Mouse (Mus musculus): ENCODE measurements around the gene Itsn2.
A peak's percentile ranks its signal among the peaks of the same experiment; 100 is the strongest.
"Not testable (repeated sequence)": the region's sequence is repeated elsewhere in the genome, so short reads cannot be mapped to it uniquely, and the experiment has no call there.

Gene Itsn2

DNA sequence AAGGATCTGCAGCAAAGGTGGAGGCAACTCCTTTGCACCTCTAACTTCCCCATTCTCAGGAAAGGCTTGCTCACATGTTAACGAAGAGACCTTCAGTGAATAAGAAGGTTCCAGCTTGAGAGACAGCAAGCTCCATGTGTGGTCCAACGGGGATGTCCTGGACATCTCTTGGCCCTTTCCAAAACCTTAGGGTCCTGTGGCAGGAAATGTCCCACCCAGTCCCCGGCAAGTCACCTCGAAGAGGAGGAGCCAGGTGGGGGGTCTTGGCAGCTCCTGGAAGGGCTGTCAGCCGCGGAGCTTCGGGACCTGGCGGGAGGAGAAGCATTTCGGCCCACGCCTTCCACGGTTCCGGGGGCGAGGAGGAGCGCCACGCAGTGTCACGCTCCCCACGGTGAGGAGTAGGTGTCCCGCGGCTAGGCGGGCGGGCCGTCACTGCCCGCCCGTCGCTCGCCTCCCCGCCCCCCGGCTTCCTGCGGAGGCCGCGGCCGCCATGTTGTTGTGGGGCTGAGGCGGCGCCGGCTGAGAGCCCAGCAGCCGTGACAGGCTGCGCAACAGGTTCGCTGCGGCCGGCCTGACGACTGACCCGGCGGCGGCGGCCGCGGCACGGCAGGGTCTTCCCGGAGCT, at the start of gene Itsn2, which contains the start of gene Gm3625:
Itsn2 (plus strand) TSS at position 98 of the 625 bp plus-strand sequence.
Gm3625 (minus strand) TSS at position 387 of the 625 bp plus-strand sequence.
- peak; percentile 87 for DNase-seq

DNA sequence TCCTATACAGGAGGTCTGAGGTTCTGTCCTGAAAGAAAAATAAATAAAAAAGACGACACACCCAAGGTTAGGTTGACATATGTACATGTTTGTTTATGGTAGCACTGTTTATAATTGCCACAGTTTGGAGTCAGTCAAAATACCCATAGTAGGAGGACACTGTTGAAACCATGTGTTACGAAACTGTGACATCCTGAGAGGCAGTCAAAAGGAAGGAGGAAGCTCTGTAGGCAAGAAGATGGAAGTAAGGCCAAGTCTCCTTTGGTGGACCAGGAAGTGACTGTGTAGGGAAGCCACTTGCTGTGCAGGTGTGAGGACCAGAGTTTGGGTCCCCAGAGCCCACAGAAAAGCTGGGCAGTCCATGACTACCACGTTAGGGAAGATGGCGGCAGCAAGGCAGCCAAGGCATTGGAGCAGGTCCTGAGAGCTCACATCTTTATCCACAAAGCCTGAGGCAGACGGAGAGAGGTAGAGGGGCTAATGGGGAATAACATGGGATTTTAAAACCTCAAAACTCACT, 48.0 kb upstream of the Itsn2 start:
- no peak for DNase-seq

DNA sequence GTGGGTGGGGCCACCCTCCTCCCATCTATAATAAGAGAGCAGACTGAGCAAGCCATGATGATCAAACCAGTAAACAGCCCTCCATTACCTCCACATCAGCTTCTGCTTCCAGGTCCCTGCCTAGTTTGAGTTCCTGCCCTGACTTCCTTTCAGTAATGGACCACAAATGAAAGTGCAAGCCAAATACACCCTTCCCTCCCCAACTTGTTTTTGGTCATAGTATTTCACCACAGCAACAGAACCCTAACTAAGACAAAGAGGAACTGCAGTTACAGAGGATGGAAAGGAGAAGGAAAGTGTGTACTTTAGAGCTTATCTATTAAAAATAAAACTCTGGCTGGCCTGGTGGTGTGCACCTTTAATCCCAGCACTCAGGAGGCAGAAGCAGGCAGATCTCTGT, 47.0 kb upstream of the Itsn2 start:
- no peak for DNase-seq

DNA sequence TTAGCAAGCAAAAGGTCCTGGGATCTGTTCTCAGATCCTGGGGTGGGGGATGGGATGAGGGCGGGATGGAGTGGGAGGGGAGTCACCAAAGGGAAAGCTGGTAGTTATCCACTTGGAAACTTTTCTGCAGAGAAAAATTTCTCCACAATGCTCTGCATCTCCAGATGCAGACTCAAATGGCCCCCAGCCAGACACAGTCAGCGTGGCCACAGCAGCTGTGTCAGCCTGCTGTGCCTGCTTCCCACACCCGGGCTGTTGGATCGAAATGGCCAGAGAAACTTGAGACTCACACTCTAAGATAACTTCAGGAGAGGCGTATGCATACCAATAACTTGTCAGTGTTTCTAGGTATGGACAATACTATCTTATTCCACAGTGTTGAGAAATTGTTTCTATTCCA, 45.9 kb upstream of the Itsn2 start:
- peak; percentile 83 for DNase-seq

DNA sequence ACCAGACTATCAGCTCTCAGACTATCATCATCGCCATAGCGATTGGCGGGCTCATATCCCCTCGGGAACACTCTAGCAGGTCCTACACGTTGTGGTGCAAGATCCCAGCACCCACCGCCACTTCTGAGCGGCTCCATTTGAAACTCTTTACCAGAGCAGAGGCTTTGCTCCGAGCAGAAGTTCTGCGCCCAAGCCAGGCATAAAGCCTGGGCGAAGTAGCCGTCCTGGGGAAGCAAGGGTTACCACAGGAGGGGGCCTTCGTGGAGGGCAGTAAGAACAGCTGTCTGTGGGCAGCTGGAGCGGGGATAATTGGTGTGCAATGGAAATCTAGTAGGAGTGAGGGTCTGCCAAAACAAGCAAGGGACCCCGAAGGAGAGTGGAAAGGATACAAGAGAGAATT, 44.9 kb upstream of the Itsn2 start:
- DNase-seq = peak; percentile 24

DNA sequence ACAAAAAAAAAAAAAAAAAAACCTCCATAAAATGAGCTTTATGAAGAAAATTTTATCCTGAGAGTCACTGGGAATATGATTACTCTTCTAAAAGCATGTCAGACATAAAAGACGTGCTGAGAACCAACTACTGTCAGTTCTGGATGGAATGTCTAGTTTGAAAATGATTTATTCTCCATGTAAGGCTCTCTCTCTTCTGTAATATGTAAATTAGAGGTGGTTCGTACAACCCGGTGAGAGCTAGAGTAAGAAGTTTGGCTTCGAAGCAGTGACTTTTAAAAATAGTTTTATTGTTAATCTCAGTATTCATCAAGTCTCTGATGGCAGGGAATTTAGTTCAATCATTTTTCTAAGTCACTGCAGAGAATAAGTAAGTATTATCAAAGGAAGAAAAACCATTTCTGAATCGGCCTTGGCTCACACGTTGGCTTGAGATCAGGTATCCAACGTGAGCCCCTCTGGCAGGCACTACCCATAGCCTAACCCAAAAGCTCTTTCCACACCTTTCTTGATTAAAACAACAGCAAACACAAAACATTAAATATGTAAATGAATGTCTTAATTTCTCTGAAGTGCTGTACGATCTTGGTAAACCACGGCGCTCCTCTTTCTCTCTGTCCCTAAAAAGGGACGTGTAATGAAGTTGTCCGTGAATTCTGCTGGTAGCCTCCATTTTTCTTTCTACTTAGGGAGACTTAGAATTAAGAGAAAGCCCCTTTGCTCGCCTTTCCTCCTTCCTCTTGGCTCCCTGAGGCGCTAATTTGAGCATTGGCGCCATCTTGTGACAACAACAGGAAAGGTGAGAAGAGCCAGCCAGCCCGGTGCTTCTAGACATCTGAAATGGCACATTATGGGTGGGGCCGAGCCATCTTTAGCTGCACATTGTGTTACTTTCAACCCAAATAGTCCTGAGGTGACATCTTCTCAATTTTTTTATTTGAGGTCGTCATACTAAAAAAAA, 44.1 kb upstream of the Itsn2 start:
- peak; percentile 86 for DNase-seq

DNA sequence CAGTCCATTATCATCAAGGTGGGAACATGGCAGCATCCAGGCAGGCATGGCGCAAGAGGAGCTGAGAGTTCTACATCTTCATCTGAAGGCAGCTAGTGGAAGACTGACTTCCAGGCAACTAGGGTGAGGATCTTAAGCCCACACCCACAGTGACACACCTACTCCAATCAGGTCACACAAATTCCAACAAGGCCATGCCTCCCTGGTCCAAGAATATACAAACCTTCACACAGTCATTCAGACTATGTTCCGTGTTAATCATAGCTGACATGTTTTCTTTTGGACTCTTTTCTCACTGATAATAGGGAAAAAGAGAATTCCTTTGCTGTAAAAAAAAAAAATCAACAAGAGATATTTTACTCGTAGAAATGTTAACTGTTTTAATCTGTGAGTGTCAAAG, 38.7 kb upstream of the Itsn2 start:
- DNase-seq = not testable (repeated sequence)

DNA sequence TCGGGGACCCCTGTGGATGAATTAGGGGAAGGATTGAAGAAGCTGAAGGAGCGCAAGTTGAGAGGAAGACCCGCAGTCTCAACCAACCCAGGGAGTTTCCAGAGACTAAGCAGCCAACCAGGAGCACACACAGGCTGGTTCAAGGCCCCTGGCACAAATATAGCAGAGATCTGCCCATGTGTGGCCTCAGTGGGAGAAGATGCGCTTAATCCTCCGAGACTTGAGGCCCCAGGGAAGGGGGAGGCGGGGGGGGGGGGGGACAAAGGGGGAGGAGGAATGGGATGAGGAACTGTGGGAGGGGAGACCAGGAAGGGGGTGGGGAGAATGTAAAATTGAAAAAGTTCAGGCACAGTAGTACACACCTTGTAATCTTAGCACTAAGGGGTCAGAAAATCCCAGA, 37.0 kb upstream of the Itsn2 start:
- no peak for DNase-seq

DNA sequence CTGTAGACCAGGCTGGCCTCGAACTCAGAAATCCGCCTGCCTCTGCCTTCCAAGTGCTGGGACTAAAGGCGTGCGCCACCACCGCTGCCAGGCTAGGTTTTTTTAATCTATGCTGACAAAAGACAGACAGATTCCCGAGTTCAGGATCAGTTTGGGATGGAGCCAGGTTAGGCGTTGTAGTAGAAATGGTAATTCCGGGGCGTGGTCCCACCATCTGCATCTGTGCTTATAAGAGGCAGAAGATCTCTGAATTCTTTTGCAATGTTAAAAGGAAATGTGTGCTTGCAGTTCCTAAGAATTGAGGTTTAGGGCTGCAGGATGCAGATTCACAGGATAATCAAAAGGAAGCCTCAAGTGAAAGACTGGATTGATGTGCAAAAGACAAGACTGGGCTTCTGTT, 35.5 kb upstream of the Itsn2 start:
- DNase-seq = no peak

DNA sequence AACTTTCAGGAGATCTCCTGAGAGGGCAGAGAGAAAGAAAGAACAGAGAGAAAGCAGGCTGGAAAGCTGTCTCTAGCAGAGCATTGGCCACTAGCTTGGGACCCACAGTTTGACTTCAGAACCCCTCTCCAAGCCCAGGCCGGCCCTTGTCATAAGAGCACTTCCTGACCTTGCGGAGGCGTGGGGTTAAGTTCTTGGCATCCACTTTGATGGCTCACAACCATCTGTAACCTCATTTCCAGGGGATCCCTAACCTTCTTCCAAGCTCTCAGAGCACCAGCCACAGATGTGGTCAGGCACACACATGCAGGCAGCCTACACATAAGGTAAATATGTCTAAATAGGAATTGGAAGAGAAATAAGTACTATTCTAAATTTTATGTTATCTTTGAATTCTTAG, 35.0 kb upstream of the Itsn2 start:
- peak; percentile 28 for DNase-seq

DNA sequence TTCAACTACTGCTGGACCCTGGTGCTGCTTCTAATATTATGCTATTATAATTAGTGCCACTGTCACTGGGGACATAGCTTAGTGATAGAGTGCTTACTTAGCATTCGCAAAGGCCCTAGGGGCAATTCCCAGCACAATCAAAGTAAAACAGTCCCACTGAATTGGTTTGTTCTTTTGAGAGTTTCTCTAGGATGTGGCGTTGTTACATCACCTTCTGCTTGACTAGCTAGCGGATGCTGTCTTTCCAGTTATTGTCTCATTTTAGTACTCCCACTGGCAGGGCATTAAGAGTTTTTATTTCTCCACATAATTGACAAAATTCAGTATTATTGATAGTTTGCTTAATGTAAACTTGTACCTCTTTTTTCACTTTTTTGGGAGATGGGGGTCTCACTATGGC, 34.4 kb upstream of the Itsn2 start:
- DNase-seq = no peak

DNA sequence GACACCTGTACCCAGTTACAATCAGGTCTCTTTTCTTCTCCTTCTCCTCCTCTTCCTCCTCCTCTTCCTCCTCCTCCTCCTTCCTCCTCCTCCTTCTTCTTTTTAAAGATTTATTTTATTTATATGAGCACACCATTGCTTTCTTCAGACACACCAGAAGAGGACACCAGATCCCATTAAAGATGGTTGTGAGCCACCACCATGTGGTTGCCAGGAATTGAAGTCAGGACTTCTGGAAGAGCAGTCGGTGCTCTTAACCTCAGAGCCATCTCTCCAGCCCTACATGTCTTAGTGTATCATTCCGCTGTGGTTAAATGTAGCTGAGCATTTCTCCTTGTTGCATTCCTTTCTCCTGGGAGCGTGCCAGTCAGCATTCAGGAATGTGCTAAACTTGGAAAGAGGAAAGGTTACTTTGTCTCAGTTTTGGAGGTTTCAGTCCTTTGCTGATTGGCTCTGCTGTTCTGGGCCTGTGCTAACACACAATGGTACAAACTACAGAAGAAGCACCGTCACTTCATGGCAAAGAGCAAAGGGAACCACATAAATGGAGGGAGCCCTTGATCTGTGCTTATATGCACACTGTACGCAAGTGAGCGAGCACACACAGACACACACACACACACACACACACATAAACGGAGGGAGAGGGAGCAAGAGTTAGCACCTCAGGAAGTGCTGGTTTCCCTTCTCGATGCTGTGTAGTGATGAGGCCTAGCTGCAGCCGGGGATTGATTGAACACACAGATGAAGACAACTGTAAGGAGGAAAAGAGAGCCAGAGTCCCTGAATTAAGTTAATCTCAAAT, 33.8 kb upstream of the Itsn2 start:
- peak; percentile 64 for DNase-seq

DNA sequence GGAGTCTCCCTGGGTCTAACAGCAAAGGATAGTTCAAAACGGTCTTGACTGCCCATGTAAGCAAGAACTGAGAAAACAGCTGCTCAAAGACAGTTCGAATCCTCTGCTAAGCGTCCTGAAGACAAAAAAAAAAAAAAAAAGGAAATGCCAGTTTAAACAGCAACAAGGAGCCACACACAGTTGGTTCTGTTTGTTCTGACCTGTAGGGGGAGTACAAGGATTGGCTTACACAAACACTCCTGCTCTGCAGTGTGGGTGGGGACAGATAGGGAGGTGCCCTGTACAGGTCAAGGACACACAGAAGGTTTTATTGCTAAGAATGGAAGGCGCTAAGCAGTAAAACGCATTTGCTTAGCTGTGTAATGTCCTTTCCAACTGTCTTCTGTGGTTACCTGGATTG, 20.6 kb upstream of the Itsn2 start:
- DNase-seq = peak; percentile 49

DNA sequence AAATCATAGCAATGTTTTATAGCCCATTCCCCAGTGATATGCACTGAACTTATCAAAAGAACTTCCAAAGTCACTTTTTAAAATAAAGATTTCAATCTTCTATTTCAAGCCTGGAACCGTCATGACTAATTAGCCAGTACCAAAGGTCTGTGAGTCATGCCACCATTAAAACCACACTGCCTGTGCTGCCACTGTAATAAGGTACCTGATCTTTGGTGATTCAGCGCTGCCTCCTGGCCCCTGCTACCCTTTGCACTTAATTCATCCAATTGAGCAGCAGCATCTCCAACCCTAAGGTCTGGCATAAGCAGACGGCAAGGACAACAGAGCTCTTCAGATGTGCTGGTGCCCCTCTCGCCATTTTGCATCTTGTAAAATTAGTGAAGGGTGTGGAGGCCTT, 18.4 kb upstream of the Itsn2 start:
- no peak for DNase-seq

DNA sequence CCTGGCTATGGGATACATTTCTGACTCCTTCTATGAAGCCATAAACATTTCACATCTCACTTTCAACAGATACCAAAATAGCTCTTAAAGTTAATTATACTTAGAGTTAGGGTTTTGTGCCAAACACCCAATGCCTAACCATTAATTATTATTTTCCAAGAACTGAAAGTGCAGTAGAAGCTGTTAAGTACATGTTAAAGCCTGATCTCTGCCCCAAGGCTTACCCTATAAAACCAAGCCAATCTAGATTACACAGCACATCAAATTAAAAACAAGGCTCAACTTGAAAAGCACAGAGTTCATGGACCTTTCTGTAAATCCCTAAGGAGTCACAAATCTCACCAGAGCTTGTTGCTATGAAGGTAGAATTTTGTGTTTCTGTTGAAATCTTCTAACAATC, 10.1 kb upstream of the Itsn2 start:
- DNase-seq = no peak

DNA sequence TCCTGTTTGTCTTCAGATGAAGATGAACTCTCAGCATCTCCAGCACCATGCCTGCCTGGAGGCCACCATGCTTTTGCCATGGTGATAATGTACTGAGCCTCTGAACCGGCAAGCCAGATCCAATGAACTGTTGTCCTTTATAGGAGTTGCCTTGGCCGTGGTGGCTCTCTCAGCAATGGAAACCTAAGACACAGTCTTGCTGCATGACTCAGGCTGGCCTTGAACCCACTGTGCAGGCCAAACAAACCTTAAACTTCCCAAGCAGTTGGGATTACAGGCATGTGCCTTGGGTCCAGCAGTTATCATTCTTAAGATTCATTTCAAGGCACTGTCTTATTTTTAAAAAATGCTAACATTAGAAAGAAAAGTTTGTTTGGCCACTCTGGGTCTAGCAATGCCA, 4.6 kb upstream of the Itsn2 start:
- no peak for DNase-seq

DNA sequence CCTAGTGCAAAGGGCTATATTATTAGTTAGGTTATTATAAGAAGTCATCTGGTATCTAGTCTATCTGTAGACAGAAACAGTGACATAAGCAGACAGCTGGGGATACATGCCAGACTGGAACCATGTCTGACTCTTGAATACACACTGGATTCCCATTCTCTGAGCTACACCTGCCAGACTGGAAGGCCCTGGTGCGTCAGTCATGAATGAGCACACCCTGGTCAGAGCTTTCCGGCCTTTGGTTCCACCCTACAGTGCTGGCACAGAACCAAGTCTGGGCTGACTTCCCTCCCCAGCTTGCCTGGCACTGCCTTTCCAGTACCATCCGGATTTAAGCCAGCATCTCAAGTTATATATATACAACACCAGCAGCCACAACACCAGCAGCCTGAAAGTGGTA, 3.8 kb upstream of the Itsn2 start:
- peak; percentile 88 for DNase-seq

DNA sequence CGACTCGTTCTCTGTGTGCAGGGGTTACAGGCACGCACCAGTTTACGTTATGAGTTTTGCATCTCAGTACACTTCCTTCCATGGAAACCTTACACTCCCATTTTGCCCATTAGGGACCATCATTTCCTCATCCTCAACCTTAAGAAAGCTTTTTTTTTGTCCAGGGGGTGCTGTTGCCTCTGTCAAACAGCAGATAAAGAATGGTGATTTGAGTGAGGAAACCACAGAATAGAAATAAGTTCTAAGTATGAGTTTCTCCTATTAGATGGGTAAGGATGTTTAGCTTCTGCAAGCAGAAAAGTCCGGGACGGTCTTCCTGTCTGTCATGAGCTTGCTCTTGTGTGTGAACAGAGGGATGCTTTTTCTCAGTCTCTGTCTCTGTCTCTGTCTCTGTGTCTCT, 413 bp upstream of the Itsn2 start:
- no peak for DNase-seq

DNA sequence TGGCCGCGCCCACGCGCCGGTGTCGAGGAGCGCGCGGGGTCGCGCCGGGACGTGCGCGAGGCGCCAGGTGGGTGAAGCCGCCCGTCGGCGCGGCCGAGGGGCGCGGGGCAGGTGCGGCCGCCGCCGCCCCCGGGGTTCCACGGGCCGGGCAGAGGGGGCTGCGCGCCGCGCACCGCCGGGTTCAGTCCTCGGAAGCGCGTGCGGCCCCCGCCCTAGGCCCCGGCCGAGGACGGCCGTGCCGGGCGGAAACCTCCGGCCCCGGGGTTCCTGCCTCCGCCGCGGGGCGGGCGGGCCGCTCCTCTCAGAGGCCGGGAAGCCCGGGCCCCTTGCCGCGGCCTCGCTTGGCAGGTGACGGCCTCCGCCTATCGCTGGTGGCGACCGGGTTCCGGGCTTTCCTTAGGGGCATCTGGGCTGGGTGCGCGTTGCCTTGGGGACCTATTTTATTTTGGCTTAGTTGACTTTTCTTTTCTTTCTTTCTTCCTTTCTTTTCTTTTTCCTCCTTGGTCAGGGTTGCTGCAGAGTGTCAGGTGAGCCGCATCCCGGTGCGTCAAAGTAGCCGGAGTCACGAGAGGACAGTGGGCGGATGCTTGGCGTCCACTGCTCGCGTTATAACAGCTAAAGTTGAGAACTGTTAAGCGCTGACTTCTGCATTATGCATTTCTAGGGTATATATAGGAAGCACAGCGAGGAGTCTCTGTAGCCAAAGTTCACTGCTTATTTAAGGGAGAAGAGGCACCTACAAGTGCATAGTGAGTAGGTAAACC, 910 bp downstream of the Itsn2 start:
- DNase-seq = peak; percentile 70

DNA sequence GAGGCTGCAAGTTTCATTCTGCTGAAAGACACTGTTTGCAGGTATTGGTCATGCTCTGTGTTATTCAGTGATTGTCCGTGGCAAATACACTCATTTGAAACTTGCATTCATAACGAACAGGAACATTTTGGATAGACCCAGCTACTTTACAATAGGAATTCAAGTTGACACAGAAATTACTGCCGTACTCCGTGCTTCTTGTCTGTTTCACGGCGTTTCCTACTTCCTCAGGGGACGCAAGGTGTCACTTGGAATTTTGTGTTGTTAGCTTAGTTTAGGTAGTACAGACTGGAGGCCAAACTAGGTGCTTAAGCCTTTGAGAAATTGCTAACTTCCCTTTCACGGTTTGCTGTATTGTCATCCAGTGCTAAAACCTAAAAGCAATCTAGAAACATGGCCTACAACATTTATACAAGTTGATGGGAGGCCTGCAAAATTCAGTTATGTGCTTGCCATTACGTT, 1.5 kb downstream of the Itsn2 start:
- DNase-seq = no peak

DNA sequence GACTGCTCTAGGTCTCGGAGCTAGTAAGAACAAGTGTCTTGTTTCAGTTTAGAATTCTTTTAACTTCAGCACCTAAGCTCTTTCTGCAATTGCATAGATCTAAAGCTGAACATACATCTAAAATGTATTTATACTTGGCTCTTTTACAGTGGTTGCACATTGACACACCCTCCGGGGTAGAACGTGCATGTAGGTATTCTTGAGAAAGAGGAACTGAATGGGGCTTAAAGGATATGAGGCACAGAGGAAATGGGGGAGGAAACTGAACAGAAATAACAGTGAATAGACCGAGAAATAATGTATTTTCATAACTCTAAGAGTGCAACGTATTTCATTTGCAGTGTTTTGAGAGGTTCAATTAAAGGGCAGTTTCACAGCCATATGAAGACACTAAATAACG, 2.6 kb downstream of the Itsn2 start:
- DNase-seq = no peak
